Mouse (Mus musculus) spleen, adult 2 months (tissue): ENCODE data around the gene Pcdh15.

Experiments
- CTCF ChIP-seq: fragments of 200-500 bp; IDR thresholded peaks from 2 replicates; pipeline ENCODE4 v1.5.1; 2011; ENCODE audit warnings: mild to moderate bottlenecking, inconsistent platforms; ENCODE audit not compliant: insufficient read depth, insufficient read length, insufficient replicate concordance; ENCODE audit errors: extremely low read depth
- POLR2A ChIP-seq: fragments of 200-500 bp; IDR thresholded peaks from 2 replicates; pipeline ENCODE4 v1.6.1; 2011; ENCODE audit warnings: low read depth, low read length, inconsistent platforms

- no peak for TF ChIP-seq POLR2A
- no peak for TF ChIP-seq CTCF
Measured at GRCm38 (mm10) chr10:73099846-73100241, 702 bp downstream of the Pcdh15 start.
